Mouse (Mus musculus): Measurements from ENCODE around the gene Nol10. TPM values are rescaled to one million over a fixed set of nuclear protein-coding genes. Genes with fewer than 3 reads are reported as not detected.

The Nol10 gene
- total and polyA plus RNA-seq, 3 experiments: 2.7 to 8.1 (median 8.0) TPM

DNA sequence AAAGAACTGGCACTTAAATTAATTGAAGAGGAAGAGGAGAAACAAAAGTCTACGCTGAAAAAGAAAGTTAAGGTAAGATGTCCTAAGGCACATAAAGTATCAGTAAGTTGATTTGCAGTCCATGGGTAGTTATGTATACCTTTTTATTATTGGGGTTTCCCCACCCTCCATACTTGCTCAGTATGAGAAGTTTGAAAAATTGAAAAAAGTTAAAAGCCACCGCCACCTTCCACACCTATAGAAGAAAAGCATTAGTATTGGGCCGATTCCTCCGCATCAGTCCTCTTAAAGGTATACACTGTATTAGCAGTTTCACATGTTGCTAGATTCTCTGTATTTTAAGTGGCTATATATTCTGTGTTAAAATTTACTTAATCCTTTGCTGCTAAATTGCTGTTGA lies 58.6 kb downstream of the Nol10 start:
- Histone ChIP-seq H3K9ac (ENCODE audit: low read depth, low read length) (no peak overlapping the region), H3K4me3 (no peak overlapping the region), H3K36me3 (ENCODE audit: control insufficient read depth, insufficient read depth, low read length) (no peaks in the 10 kb centered on the region; the same call in 1 of the 2 replicates), H3K27me3 (ENCODE audit: control insufficient read depth, insufficient read depth, low read length) (no peaks in the 10 kb centered on the region), H3K4me1 (ENCODE audit: control insufficient read depth, insufficient read depth, low read length) (no peaks in the 10 kb centered on the region; the same call in 1 of the 2 replicates), H3K79me2 (replicated peaks; ENCODE audit: control insufficient read depth, insufficient read depth, low read length) (no peaks in the 10 kb centered on the region), H3K27ac (no peak overlapping the region)
- intact Hi-C loops (cut with DNase I): no loop called here
- WGBS: 96% methylated on average over 4 of the region's 4 CpGs
- no peak for TF ChIP-seq POLR2A (IDR thresholded peaks at IDR 0.05; ENCODE audit: insufficient read depth, low read depth, low read length)
- TF ChIP-seq EP300 (IDR thresholded peaks at IDR 0.05; ENCODE audit: insufficient read depth, low read depth, low read length): no peak
- TF ChIP-seq CTCF (IDR thresholded peaks at IDR 0.05): no peak
- DNase-seq: no peak

DNA sequence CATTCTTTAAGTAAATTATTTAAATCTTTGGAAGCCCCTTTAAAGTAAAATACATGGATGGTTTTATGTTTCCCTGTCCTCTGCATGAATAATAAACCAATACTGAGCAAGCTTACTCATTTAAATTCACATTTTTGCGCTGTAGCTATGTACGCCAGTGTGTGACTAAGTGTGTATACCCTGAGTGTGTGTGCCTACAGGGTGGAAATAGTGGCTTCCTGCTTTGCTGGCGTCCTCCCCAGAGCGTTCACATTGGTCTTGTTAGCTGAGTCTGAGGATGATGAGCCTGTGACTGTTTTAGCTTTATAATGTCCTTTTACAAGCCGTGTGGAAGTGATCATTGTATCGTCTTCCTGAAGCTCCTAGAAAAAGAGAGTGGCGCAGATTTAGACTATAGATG lies 60.1 kb downstream of the Nol10 start:
- no peaks in the 10 kb centered on the region for H3K79me2 ChIP-seq (replicated peaks; ENCODE audit: control insufficient read depth, insufficient read depth, low read length)
- H3K27ac ChIP-seq: no peak overlapping the region
- TF ChIP-seq EP300 (IDR thresholded peaks at IDR 0.05; ENCODE audit: insufficient read depth, low read depth, low read length) (no peak), POLR2A (IDR thresholded peaks at IDR 0.05; ENCODE audit: insufficient read depth, low read depth, low read length) (no peak), CTCF (IDR thresholded peaks at IDR 0.05) (no peak)
- intact Hi-C loops (cut with DNase I): no loop called here
- DNase-seq: no peak
- no peak overlapping the region for H3K4me3 ChIP-seq
- WGBS: 94% methylated on average over 7 of the region's 7 CpGs
- no peaks in the 10 kb centered on the region; the same call in 1 of the 2 replicates for H3K36me3 ChIP-seq (ENCODE audit: control insufficient read depth, insufficient read depth, low read length)
- no peak overlapping the region for H3K9ac ChIP-seq (ENCODE audit: low read depth, low read length)
- H3K27me3 ChIP-seq (ENCODE audit: control insufficient read depth, insufficient read depth, low read length): no peaks in the 10 kb centered on the region
- H3K4me1 ChIP-seq (ENCODE audit: control insufficient read depth, insufficient read depth, low read length): no peaks in the 10 kb centered on the region

DNA sequence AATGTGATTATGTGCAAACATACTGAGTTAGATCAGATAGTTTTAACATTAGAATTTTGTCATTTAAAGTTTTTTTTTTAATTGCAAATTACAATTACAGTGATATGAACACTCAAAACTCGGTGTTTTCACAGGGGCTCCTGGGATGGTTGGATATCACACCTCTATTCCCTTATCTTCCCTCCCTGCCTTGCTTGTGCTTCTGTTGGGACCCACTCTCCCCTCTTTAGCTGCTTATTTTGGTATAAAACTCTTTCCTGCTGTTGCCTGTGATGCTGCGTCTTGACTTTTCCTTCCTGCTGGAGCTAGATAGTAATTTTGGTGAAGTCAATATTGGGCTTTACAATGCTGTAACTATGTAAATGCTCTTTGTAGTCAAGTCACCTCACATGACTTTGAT lies 63.0 kb downstream of the Nol10 start:
- H3K79me2 ChIP-seq (replicated peaks; ENCODE audit: control insufficient read depth, insufficient read depth, low read length): no peaks in the 10 kb centered on the region
- WGBS: 80% methylated on average over 2 of the region's 2 CpGs
- no peaks in the 10 kb centered on the region for H3K4me1 ChIP-seq (ENCODE audit: control insufficient read depth, insufficient read depth, low read length)
- no peaks in the 10 kb centered on the region; the same call in 1 of the 2 replicates for H3K36me3 ChIP-seq (ENCODE audit: control insufficient read depth, insufficient read depth, low read length)
- no peak overlapping the region for H3K9ac ChIP-seq (ENCODE audit: low read depth, low read length)
- H3K27ac ChIP-seq: no peak overlapping the region
- TF ChIP-seq POLR2A (IDR thresholded peaks at IDR 0.05; ENCODE audit: insufficient read depth, low read depth, low read length): no peak
- TF ChIP-seq CTCF (IDR thresholded peaks at IDR 0.05): no peak
- no peak for TF ChIP-seq EP300 (IDR thresholded peaks at IDR 0.05; ENCODE audit: insufficient read depth, low read depth, low read length)
- no peak for DNase-seq
- no peaks in the 10 kb centered on the region for H3K27me3 ChIP-seq (ENCODE audit: control insufficient read depth, insufficient read depth, low read length)
- H3K4me3 ChIP-seq: no peak overlapping the region
- intact Hi-C loops (cut with DNase I): no loop called here

DNA sequence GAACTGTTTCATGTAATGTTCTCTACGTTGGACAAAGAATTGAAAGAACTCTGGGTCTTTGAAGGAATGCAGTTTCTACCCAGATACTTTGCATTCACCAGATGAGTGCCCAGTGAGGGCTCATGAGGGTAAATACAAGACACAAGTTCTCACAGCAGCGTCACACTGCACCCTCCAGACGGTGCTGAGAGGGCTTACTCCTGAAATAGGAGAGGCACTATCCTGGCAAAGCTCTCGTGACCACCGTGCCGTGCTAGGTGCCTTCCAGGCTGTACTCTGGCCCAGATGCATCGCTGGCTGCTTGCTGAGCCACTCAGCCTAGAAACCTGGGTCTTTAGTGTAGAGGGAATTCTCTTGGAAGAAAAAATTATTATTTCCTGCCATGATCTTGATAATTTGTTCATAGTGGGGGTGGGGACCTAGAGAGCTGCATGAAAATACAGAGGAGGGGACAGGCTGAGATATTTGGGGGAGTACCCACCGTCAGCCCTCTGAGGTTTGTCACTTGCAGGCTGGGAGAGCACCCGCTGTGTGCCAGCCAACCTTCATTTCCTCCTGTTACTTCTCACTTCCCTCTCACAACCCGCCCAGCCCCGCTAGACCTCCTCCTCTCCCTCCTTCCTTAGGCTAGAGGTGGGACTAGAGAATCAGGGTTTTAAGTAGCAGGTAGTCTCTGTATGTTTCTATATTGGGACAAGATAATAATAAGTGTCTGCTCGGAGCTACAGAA lies 63.7 kb downstream of the Nol10 start:
- Histone ChIP-seq H3K4me3 (no peak overlapping the region), H3K27ac (no peak overlapping the region), H3K4me1 (ENCODE audit: control insufficient read depth, insufficient read depth, low read length) (no peaks in the 10 kb centered on the region), H3K9ac (ENCODE audit: low read depth, low read length) (no peak overlapping the region), H3K36me3 (ENCODE audit: control insufficient read depth, insufficient read depth, low read length) (no peaks in the 10 kb centered on the region), H3K27me3 (ENCODE audit: control insufficient read depth, insufficient read depth, low read length) (no peaks in the 10 kb centered on the region), H3K79me2 (replicated peaks; ENCODE audit: control insufficient read depth, insufficient read depth, low read length) (no peaks in the 10 kb centered on the region)
- no peak for TF ChIP-seq EP300 (IDR thresholded peaks at IDR 0.05; ENCODE audit: insufficient read depth, low read depth, low read length)
- TF ChIP-seq CTCF (IDR thresholded peaks at IDR 0.05): no peak
- no peak for TF ChIP-seq POLR2A (IDR thresholded peaks at IDR 0.05; ENCODE audit: insufficient read depth, low read depth, low read length)
- intact Hi-C loops (cut with DNase I): no loop called here
- 57% methylated on average over 12 of the region's 12 CpGs for WGBS
- no peak for DNase-seq

DNA sequence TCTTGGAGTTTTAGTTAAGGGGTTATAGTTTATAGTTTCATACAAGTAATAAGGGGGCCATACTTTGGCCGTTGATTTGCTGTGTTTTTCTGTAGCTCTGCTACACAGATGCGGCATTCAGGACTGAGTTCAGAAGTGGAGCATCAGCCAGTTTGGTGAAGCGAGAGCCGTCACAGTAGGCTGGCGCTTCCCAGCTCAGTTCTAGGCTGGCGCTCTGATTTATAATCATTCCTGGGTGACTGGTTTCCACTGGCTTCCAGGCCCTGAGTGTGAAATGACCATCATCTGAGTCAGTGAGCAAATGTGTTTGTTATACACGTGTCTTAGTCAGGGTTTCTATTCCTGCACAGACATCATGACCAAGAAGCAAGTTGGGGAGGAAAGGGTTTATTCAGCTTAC lies 66.5 kb downstream of the Nol10 start:
- no peak for DNase-seq
- Histone ChIP-seq H3K79me2 (replicated peaks; ENCODE audit: control insufficient read depth, insufficient read depth, low read length) (no peaks in the 10 kb centered on the region), H3K9ac (ENCODE audit: low read depth, low read length) (no peak overlapping the region), H3K27me3 (ENCODE audit: control insufficient read depth, insufficient read depth, low read length) (no peaks in the 10 kb centered on the region), H3K4me1 (ENCODE audit: control insufficient read depth, insufficient read depth, low read length) (no peaks in the 10 kb centered on the region), H3K27ac (no peak overlapping the region), H3K4me3 (no peak overlapping the region), H3K36me3 (ENCODE audit: control insufficient read depth, insufficient read depth, low read length) (no peaks in the 10 kb centered on the region)
- no peak for TF ChIP-seq EP300 (IDR thresholded peaks at IDR 0.05; ENCODE audit: insufficient read depth, low read depth, low read length)
- no peak for TF ChIP-seq CTCF (IDR thresholded peaks at IDR 0.05)
- no peak for TF ChIP-seq POLR2A (IDR thresholded peaks at IDR 0.05; ENCODE audit: insufficient read depth, low read depth, low read length)
- WGBS: 94% methylated on average over 7 of the region's 7 CpGs
- intact Hi-C loops (cut with DNase I): no loop called here

DNA sequence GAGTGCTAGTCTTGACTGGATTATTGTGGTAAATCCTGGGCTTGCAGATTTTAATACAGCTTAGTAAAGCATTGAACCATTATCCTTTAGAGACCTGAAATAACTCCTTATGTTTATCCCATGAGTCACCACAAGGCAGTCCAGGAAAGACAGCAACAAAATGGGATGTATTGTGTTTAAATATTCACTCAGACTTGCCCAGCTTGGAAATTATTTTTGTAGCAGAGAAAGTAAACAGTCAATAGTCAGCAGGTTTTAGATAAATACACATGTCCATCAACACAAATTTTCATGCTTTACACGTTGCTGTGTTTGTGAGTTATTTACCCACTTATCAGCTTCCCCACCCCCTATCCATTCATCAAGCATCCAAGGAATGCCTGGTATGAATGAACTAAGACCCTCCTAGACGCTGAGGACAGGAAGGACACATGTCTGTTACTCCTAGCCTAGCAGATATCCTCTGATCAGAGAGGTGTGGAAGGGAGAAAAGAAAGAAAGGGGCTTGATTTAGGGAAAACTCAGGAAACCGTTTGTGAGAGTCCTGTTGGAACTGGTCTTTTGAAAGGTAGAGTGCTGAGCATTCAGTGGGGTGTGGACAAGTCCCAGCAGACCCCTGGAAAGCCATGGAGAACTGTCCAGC lies 72.0 kb downstream of the Nol10 start:
- WGBS: 20% methylated on average over 3 of the region's 3 CpGs
- no peak overlapping the region for H3K4me3 ChIP-seq

More for the DNA sequence above, 72.0 kb downstream of the Nol10 start:
- no peak for DNase-seq
- Histone ChIP-seq H3K79me2 (replicated peaks; ENCODE audit: control insufficient read depth, insufficient read depth, low read length) (no peaks in the 10 kb centered on the region), H3K4me1 (ENCODE audit: control insufficient read depth, insufficient read depth, low read length) (no peaks in the 10 kb centered on the region), H3K27me3 (ENCODE audit: control insufficient read depth, insufficient read depth, low read length) (no peaks in the 10 kb centered on the region), H3K27ac (no peak overlapping the region), H3K9ac (ENCODE audit: low read depth, low read length) (no peak overlapping the region), H3K36me3 (ENCODE audit: control insufficient read depth, insufficient read depth, low read length) (no peaks in the 10 kb centered on the region)
- no peak for TF ChIP-seq CTCF (IDR thresholded peaks at IDR 0.05)
- intact Hi-C loops (cut with DNase I): no loop called here
